Mouse (Mus musculus) ES-Bruce4 (cell line): Measurements from ENCODE around the gene Alg9.

ENCODE experiments used
- CTCF ChIP-seq: IDR thresholded peaks from one replicate; pipeline ENCODE4 v1.8.1; 2011; ENCODE audit warnings: low read depth, low read length
- POLR2A ChIP-seq: IDR thresholded peaks from one replicate; pipeline ENCODE4 v1.8.1; 2011; ENCODE audit warnings: low read length; ENCODE audit not compliant: insufficient read depth

GRCm38 (mm10) chr9:50727925-50728651 lies 46.7 kb upstream of the Alg9 start:
- no peak for TF ChIP-seq POLR2A
- no peak for TF ChIP-seq CTCF
